Mouse (Mus musculus): ENCODE data around the gene Dnajb4.
"Not testable (repeated sequence)": the region's sequence is repeated elsewhere in the genome, so short reads cannot be mapped to it uniquely, and the experiment has no call there.

Gene Dnajb4

GRCm38 (mm10) chr3:152142146-152142545, 68.0 kb downstream of the Dnajb4 start:
- DNase-seq, result no peak

GRCm38 (mm10) chr3:152139308-152139707, 70.8 kb downstream of the Dnajb4 start:
- not testable (repeated sequence) for DNase-seq

GRCm38 (mm10) chr3:152136106-152136505, 74.0 kb downstream of the Dnajb4 start:
- DNase-seq, result not testable (repeated sequence)

- DNase-seq, result no peak
Observed at GRCm38 (mm10) chr3:152133621-152134020, 76.5 kb downstream of the Dnajb4 start.

GRCm38 (mm10) chr3:152130963-152131362, 79.1 kb downstream of the Dnajb4 start:
- no peak for DNase-seq

- not testable (repeated sequence) for DNase-seq
Observed at GRCm38 (mm10) chr3:152129426-152129825, 80.7 kb downstream of the Dnajb4 start.

- DNase-seq, result no peak
Observed at GRCm38 (mm10) chr3:152128631-152129030, 81.5 kb downstream of the Dnajb4 start.

All from kidney, postnatal 10 days (tissue).